Comparison of ENCODE assay signal across 6 mouse cellular contexts in the genomic region with DNA sequence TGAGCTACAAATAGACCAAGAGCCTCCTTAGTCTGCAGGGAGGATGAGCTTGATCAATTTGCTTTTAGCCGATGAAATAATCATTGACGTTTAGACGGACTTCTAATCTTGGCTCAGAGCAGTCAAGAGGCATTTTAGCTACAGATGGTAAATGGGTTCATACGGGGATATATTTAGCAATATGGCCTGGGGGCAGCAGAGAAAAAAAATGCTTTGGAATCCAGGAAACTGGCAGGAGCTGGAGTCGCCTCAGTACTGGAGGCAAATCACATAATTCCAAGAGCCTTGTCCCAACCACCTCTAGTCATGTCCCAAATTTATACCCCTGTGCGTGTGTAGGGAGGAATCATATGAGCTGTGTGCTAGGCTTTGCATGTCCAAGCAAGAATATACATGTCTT.
"Had no signal": no experiment of that assay in that cellular context is flagged by ENCODE, and none has a peak within 500 bp of the region (broad histone marks: within the 10 kb centered on the region; RNA-seq: fewer than 3 reads in every experiment).

No protein-coding gene starts in this region.

- ATAC-seq: intestine, postnatal 0 days; lung, postnatal 0 days had no signal

- DNase-seq: lung, adult 2 months; right cerebral cortex, adult 18-20 months; right cerebral cortex, postnatal 25 days; thymus, postnatal 4 days had no signal
